Comparison of ENCODE assay signal across 8 mouse cellular contexts in genomic region chr16:32509066-32509942, GRCm38 (mm10). TPM values are rescaled to one million over a fixed set of nuclear protein-coding genes. Genes with fewer than 3 reads are reported as not detected.
A peak's percentile ranks its signal among the peaks of the same experiment; 100 is the strongest.
DNase-seq lines count a peak whose midpoint lies in the region; ATAC-seq and TF ChIP-seq lines count a peak whose summit lies in the region.

No protein-coding gene starts in this region.

- peaks cover 16% of the 10 kb centered on the region for H3K4me1 ChIP-seq in ES-Bruce4 (ENCODE audit: control insufficient read depth, insufficient read depth, low read length)
- peaks cover 2% of the 10 kb centered on the region; the same call in 1 of the 2 replicates for H3K4me1 ChIP-seq in forebrain, embryonic 11.5 days (replicated peaks; ENCODE audit: control insufficient read depth, insufficient read depth, low read length)
- peaks cover 4% of the 10 kb centered on the region; the same call in 1 of the 2 replicates for H3K4me1 ChIP-seq in hindbrain, embryonic 14.5 days (replicated peaks; ENCODE audit: control insufficient read depth, insufficient read depth, low read length)
- H3K4me1 ChIP-seq in midbrain, embryonic 14.5 days (ENCODE audit: control insufficient read depth, insufficient read depth, low read length): peaks cover 2% of the 10 kb centered on the region; the same call in 1 of the 2 replicates

- no peak for TF ChIP-seq EP300 in ES-Bruce4 (IDR thresholded peaks at IDR 0.05; ENCODE audit: insufficient read depth, low read depth, low read length)

- H3K4me3 ChIP-seq in ES-Bruce4 (ENCODE audit: low read depth, low read length): no peak overlapping the region
- no peak overlapping the region for H3K4me3 ChIP-seq in forebrain, embryonic 11.5 days (ENCODE audit: low read depth, low read length)
- no peak overlapping the region for H3K4me3 ChIP-seq in hindbrain, embryonic 14.5 days (replicated peaks; ENCODE audit: low read length)
- H3K4me3 ChIP-seq in midbrain, embryonic 14.5 days (replicated peaks; ENCODE audit: low read depth, low read length): no peak overlapping the region

- H3K27me3 ChIP-seq in ES-Bruce4 (ENCODE audit: control insufficient read depth, insufficient read depth, low read length, poor library complexity, severe bottlenecking): no peaks in the 10 kb centered on the region
- no peaks in the 10 kb centered on the region for H3K27me3 ChIP-seq in forebrain, embryonic 11.5 days (ENCODE audit: control insufficient read depth, insufficient read depth, low read length)
- no peaks in the 10 kb centered on the region for H3K27me3 ChIP-seq in hindbrain, embryonic 14.5 days (ENCODE audit: control insufficient read depth, insufficient read depth, low read length)
- H3K27me3 ChIP-seq in midbrain, embryonic 14.5 days (ENCODE audit: control insufficient read depth, insufficient read depth, low read length): no peaks in the 10 kb centered on the region

- peak; percentile 12 for DNase-seq in A20 (ENCODE audit: low read depth, low spot score)
- DNase-seq in forebrain, embryonic 11.5 days (ENCODE audit: low spot score): peak; percentile 64
- DNase-seq in hindbrain, embryonic 14.5 days (ENCODE audit: low spot score): peak; percentile 41
- DNase-seq in midbrain, embryonic 14.5 days: peak; percentile 36
- no peak for DNase-seq in urinary bladder, adult 2 months (ENCODE audit: low spot score)
- no peak for DNase-seq in layer of hippocampus, adult 18-20 months (ENCODE audit: low spot score in 2 of 2)

- 0 out of 2 replicates have a peak overlapping the region, but pooled peaks have one; percentile 88 for H3K27ac ChIP-seq in ES-Bruce4 (ENCODE audit: insufficient read depth, low read length)
- peak overlapping the region; percentile 43; the same call in 1 of the 2 replicates for H3K27ac ChIP-seq in forebrain, embryonic 11.5 days (ENCODE audit: low read depth, low read length)
- peak overlapping the region; percentile 26; the same call in 1 of the 2 replicates for H3K27ac ChIP-seq in hindbrain, embryonic 14.5 days
- H3K27ac ChIP-seq in midbrain, embryonic 14.5 days (replicated peaks; ENCODE audit: low read depth, low read length): peak overlapping the region; percentile 37

- H3K36me3 ChIP-seq in ES-Bruce4 (ENCODE audit: control insufficient read depth, insufficient read depth, low read length, poor library complexity, severe bottlenecking): no peaks in the 10 kb centered on the region
- no peaks in the 10 kb centered on the region for H3K36me3 ChIP-seq in forebrain, embryonic 11.5 days (ENCODE audit: control insufficient read depth, insufficient read depth, low read length)
- no peaks in the 10 kb centered on the region for H3K36me3 ChIP-seq in hindbrain, embryonic 14.5 days (replicated peaks; ENCODE audit: control insufficient read depth, insufficient read depth)
- no peaks in the 10 kb centered on the region for H3K36me3 ChIP-seq in midbrain, embryonic 14.5 days (ENCODE audit: control insufficient read depth, insufficient read depth, low read length)

- H3K9me3 ChIP-seq in ES-Bruce4 (replicated peaks; ENCODE audit: control insufficient read depth, insufficient read depth, low read length, poor library complexity, severe bottlenecking): no peaks in the 10 kb centered on the region
- no peaks in the 10 kb centered on the region for H3K9me3 ChIP-seq in forebrain, embryonic 11.5 days (ENCODE audit: control insufficient read depth, low read length)
- H3K9me3 ChIP-seq in hindbrain, embryonic 14.5 days (ENCODE audit: control insufficient read depth, low read length): no peaks in the 10 kb centered on the region
- no peaks in the 10 kb centered on the region for H3K9me3 ChIP-seq in midbrain, embryonic 14.5 days (ENCODE audit: control insufficient read depth, low read length)

- no peak for TF ChIP-seq CTCF in ES-Bruce4 (IDR thresholded peaks at IDR 0.05; ENCODE audit: low read depth, low read length)

- TF ChIP-seq POLR2A in ES-Bruce4 (IDR thresholded peaks at IDR 0.05; ENCODE audit: insufficient read depth, low read length): no peak

- 68% methylated on average over 9 of the region's 9 CpGs for WGBS in forebrain, embryonic 11.5 days
- 54% methylated on average over 9 of the region's 9 CpGs for WGBS in hindbrain, embryonic 14.5 days
- WGBS in midbrain, embryonic 14.5 days: 52% methylated on average over 9 of the region's 9 CpGs

- peak; percentile 65; the same call in 1 of the 2 replicates for ATAC-seq in forebrain, embryonic 11.5 days (replicated peaks; ENCODE audit: low FRiP score)
- peak; percentile 52 for ATAC-seq in hindbrain, embryonic 14.5 days (ENCODE audit: low FRiP score)
- 0 out of 2 replicates have a peak, but pooled peaks have one; percentile 18 for ATAC-seq in midbrain, embryonic 14.5 days (ENCODE audit: low FRiP score, low TSS enrichment)
- no peak for ATAC-seq in monocyte, adult 5-6 weeks (replicated peaks; ENCODE audit: insufficient number of reproducible peaks, low FRiP score, low TSS enrichment, poor library complexity, severe bottlenecking)

- H3K9ac ChIP-seq in ES-Bruce4 (ENCODE audit: low read depth, poor library complexity, severe bottlenecking): no peak overlapping the region
- peak overlapping the region; percentile 12; the same call in 1 of the 2 replicates for H3K9ac ChIP-seq in forebrain, embryonic 11.5 days (ENCODE audit: low read length)
- H3K9ac ChIP-seq in hindbrain, embryonic 14.5 days: no peak overlapping the region
- no peak overlapping the region for H3K9ac ChIP-seq in midbrain, embryonic 14.5 days (replicated peaks; ENCODE audit: low read length)

- H3K4me2 ChIP-seq in forebrain, embryonic 11.5 days (ENCODE audit: low read depth, low read length, severe bottlenecking): no peak overlapping the region
- H3K4me2 ChIP-seq in hindbrain, embryonic 14.5 days (replicated peaks): no peak overlapping the region
- no peak overlapping the region for H3K4me2 ChIP-seq in midbrain, embryonic 14.5 days (ENCODE audit: low read length)

RNA-seq across cellular contexts. Expression of gene Zdhhc19, which starts 13.2 kb away (rescaled TPM):
- not detected in 2 replicates for polyA plus RNA-seq in ES-Bruce4 (2011; ENCODE audit: insufficient read depth, insufficient read length, low read depth, missing spikeins)
- not detected in 2 replicates for polyA plus RNA-seq in forebrain, embryonic 11.5 days (2014; fragmentation: Nextera tagmentation; extraction: Ambion mirVana)
- not detected in 2 replicates for polyA plus RNA-seq in hindbrain, embryonic 14.5 days (2014; fragmentation: Nextera tagmentation; extraction: Ambion mirVana)
- polyA plus RNA-seq in midbrain, embryonic 14.5 days (2014; fragmentation: Nextera tagmentation; extraction: Ambion mirVana): not detected in 2 replicates
- total RNA-seq in monocyte, adult 5-6 weeks (2017): not detected in 3 replicates
- not detected in 2 replicates for polyA plus RNA-seq in urinary bladder, adult 2 months (2012; rRNA removed)
- not detected for total RNA-seq in layer of hippocampus, adult 18-20 months (2021)

RNA-seq across cellular contexts. Expression of gene Slc51a, which starts 21.6 kb away (rescaled TPM):
- not detected in 2 replicates for polyA plus RNA-seq in ES-Bruce4 (2011; ENCODE audit: insufficient read depth, insufficient read length, low read depth, missing spikeins)
- 0.23 and 0.29 TPM in 2 replicates for polyA plus RNA-seq in forebrain, embryonic 11.5 days (2014; fragmentation: Nextera tagmentation; extraction: Ambion mirVana)
- 0.23 and 0.47 TPM in 2 replicates for polyA plus RNA-seq in hindbrain, embryonic 14.5 days (2014; fragmentation: Nextera tagmentation; extraction: Ambion mirVana)
- polyA plus RNA-seq in midbrain, embryonic 14.5 days (2014; fragmentation: Nextera tagmentation; extraction: Ambion mirVana): 0.16 TPM in 1 of 2 replicates, not detected in the other
- total RNA-seq in monocyte, adult 5-6 weeks (2017): 0.48 to 0.49 TPM in 2 of 3 replicates, not detected in the other
- polyA plus RNA-seq in urinary bladder, adult 2 months (2012; rRNA removed): 0.04 TPM in 1 of 2 replicates, not detected in the other
- total RNA-seq in layer of hippocampus, adult 18-20 months (2021): not detected

Comparison
In these comparisons a context has a peak if more than half of its experiments do, and no peak if none do; other contexts are left out.
1. DNase-seq: peak in A20 (single experiment), forebrain, embryonic 11.5 days (single experiment), hindbrain, embryonic 14.5 days (single experiment) and midbrain, embryonic 14.5 days (single experiment); none in urinary bladder, adult 2 months (single experiment) and layer of hippocampus, adult 18-20 months (0 of 2).
2. H3K27ac ChIP-seq: peak in every context shown above with its lines; median percentile 88 in ES-Bruce4; 43 in forebrain, embryonic 11.5 days; 37 in midbrain, embryonic 14.5 days; 26 in hindbrain, embryonic 14.5 days.